Comparison of ENCODE assay signal across 9 mouse cellular contexts in genomic region chr11:117390001-117390402, GRCm38 (mm10).
A peak's percentile ranks its signal among the peaks of the same experiment; 100 is the strongest.
DNase-seq lines count a peak whose midpoint lies in the region; ATAC-seq lines count a peak whose summit lies in the region.
"Had no signal": no experiment of that assay in that cellular context is flagged by ENCODE, and none has a peak within 500 bp of the region (broad histone marks: within the 10 kb centered on the region; RNA-seq: fewer than 3 reads in every experiment).

No protein-coding gene starts in this region.

- H3K4me3 ChIP-seq in hindbrain, embryonic 11.5 days (ENCODE audit: low read depth, low read length) = no peak overlapping the region
- H3K4me3 ChIP-seq in hindbrain, embryonic 14.5 days (replicated peaks; ENCODE audit: low read length) = no peak overlapping the region
- no peak overlapping the region for H3K4me3 ChIP-seq in heart, embryonic 10.5 days
- H3K4me3 ChIP-seq: limb, embryonic 13.5 days had no signal

- ATAC-seq in hindbrain, embryonic 11.5 days (ENCODE audit: low FRiP score) = no peak
- no peak for ATAC-seq in hindbrain, embryonic 14.5 days (ENCODE audit: low FRiP score)

- DNase-seq in hindbrain, embryonic 11.5 days (ENCODE audit: low spot score) = peak; percentile 69
- no peak for DNase-seq in hindbrain, embryonic 14.5 days (ENCODE audit: low spot score)
- peak; percentile 97 for DNase-seq in MN1 (ENCODE audit: low spot score)
- peak; percentile 35 for DNase-seq in cerebellum, adult 9-11 months
- peak; percentile 88 for DNase-seq in heart, embryonic 10.5 days (ENCODE audit: low spot score)
- peak; percentile 50 for DNase-seq in large intestine, adult 2 months (ENCODE audit: low read depth, low spot score)
- DNase-seq in naive thymus-derived CD4-positive, alpha-beta T cell, adult 2 months (ENCODE audit: low read depth) = peak; percentile 67
- no peak for DNase-seq in left cerebral cortex, adult 18-20 months (ENCODE audit: low spot score in 2 of 2)

- H3K27ac ChIP-seq in hindbrain, embryonic 11.5 days (ENCODE audit: low read depth, low read length) = no peak overlapping the region
- H3K27ac ChIP-seq in hindbrain, embryonic 14.5 days = no peak overlapping the region
- peak overlapping the region; percentile 32; the same call in 1 of the 2 replicates for H3K27ac ChIP-seq in heart, embryonic 10.5 days
- H3K27ac ChIP-seq: limb, embryonic 13.5 days had no signal

- WGBS in hindbrain, embryonic 11.5 days = 36% methylated on average over 12 of the region's 12 CpGs
- 30% methylated on average over 12 of the region's 12 CpGs for WGBS in hindbrain, embryonic 14.5 days
- 16% methylated on average over 12 of the region's 12 CpGs for WGBS in heart, embryonic 10.5 days
- 14% methylated on average over 12 of the region's 12 CpGs for WGBS in large intestine, adult 2 months

- no peak overlapping the region for H3K9ac ChIP-seq in hindbrain, embryonic 11.5 days (ENCODE audit: low read depth, low read length)
- no peak overlapping the region for H3K9ac ChIP-seq in hindbrain, embryonic 14.5 days
- H3K9ac ChIP-seq: limb, embryonic 13.5 days had no signal

- H3K9me3 ChIP-seq in hindbrain, embryonic 11.5 days (ENCODE audit: control insufficient read depth, low read length) = no peaks in the 10 kb centered on the region
- no peaks in the 10 kb centered on the region for H3K9me3 ChIP-seq in hindbrain, embryonic 14.5 days (ENCODE audit: control insufficient read depth, low read length)
- no peaks in the 10 kb centered on the region for H3K9me3 ChIP-seq in heart, embryonic 10.5 days
- H3K9me3 ChIP-seq: limb, embryonic 13.5 days had no signal

- H3K27me3 ChIP-seq in hindbrain, embryonic 11.5 days (ENCODE audit: control insufficient read depth, insufficient read depth, low read length) = no peaks in the 10 kb centered on the region; the same call in 1 of the 2 replicates
- no peaks in the 10 kb centered on the region for H3K27me3 ChIP-seq in hindbrain, embryonic 14.5 days (ENCODE audit: control insufficient read depth, insufficient read depth, low read length)
- H3K27me3 ChIP-seq in heart, embryonic 10.5 days (ENCODE audit: insufficient read depth, poor library complexity, severe bottlenecking) = peaks cover 39% of the 10 kb centered on the region

- no peaks in the 10 kb centered on the region for H3K36me3 ChIP-seq in hindbrain, embryonic 11.5 days (ENCODE audit: control insufficient read depth, insufficient read depth, low read length)
- H3K36me3 ChIP-seq in hindbrain, embryonic 14.5 days (replicated peaks; ENCODE audit: control insufficient read depth, insufficient read depth) = no peaks in the 10 kb centered on the region
- H3K36me3 ChIP-seq in heart, embryonic 10.5 days = no peaks in the 10 kb centered on the region
- H3K36me3 ChIP-seq: limb, embryonic 13.5 days had no signal

- H3K4me1 ChIP-seq in hindbrain, embryonic 11.5 days (replicated peaks; ENCODE audit: control insufficient read depth, insufficient read depth, low read length) = peaks cover 8% of the 10 kb centered on the region
- H3K4me1 ChIP-seq in hindbrain, embryonic 14.5 days (replicated peaks; ENCODE audit: control insufficient read depth, insufficient read depth, low read length) = peaks cover 33% of the 10 kb centered on the region
- H3K4me1 ChIP-seq in heart, embryonic 10.5 days = peaks cover 58% of the 10 kb centered on the region

- H3K4me2 ChIP-seq in hindbrain, embryonic 11.5 days (replicated peaks; ENCODE audit: low read depth, low read length) = no peak overlapping the region
- no peak overlapping the region for H3K4me2 ChIP-seq in hindbrain, embryonic 14.5 days (replicated peaks)
- H3K4me2 ChIP-seq: limb, embryonic 13.5 days had no signal

Comparison
In these comparisons a context has a peak if more than half of its experiments do, and no peak if none do; other contexts are left out.
1. DNase-seq: peak in hindbrain, embryonic 11.5 days (single experiment), MN1 (single experiment), cerebellum, adult 9-11 months (single experiment), heart, embryonic 10.5 days (single experiment), large intestine, adult 2 months (single experiment) and naive thymus-derived CD4-positive, alpha-beta T cell, adult 2 months (single experiment); none in hindbrain, embryonic 14.5 days (single experiment) and left cerebral cortex, adult 18-20 months (0 of 2).